Mouse (Mus musculus) intestine, embryonic 15.5 days (tissue): Measurements from ENCODE around the gene Krt35. TPM values are rescaled to one million over a fixed set of nuclear protein-coding genes. Genes with fewer than 3 reads are reported as not detected.

ENCODE experiments used
- ATAC-seq: fragments of 200-750 bp; cut with Nextera tagmentation; 2 replicates; pipeline ENCODE4 v1.8.0; 2017; ENCODE audit warnings: moderate TSS enrichment, moderate library complexity
- H3K27ac ChIP-seq: fragments of 300-500 bp; sonication (generic); 2 replicates; pipeline ENCODE4 v1.5.1; 2015; ENCODE audit warnings: mild to moderate bottlenecking, inconsistent platforms
- H3K27me3 ChIP-seq: fragments of 300-500 bp; sonication (generic); replicated peaks from 2 replicates; pipeline ENCODE4 v1.6.1; 2015; ENCODE audit warnings: inconsistent platforms
- H3K36me3 ChIP-seq: fragments of 300-500 bp; sonication (generic); 2 replicates; pipeline ENCODE4 v1.6.1; 2015; ENCODE audit warnings: inconsistent platforms
- H3K4me1 ChIP-seq: fragments of 300-500 bp; sonication (generic); replicated peaks from 2 replicates; pipeline ENCODE4 v1.6.1; 2015; ENCODE audit warnings: inconsistent platforms
- H3K4me2 ChIP-seq: fragments of 300-500 bp; sonication (generic); replicated peaks from 2 replicates; pipeline ENCODE4 v1.6.1; 2015; ENCODE audit warnings: mild to moderate bottlenecking, inconsistent platforms
- H3K4me3 ChIP-seq: fragments of 300-500 bp; sonication (generic); replicated peaks from 2 replicates; pipeline ENCODE4 v1.5.1; 2015; ENCODE audit warnings: inconsistent platforms
- H3K9ac ChIP-seq: fragments of 300-500 bp; sonication (generic); 2 replicates; pipeline ENCODE4 v1.6.1; 2015; ENCODE audit warnings: inconsistent platforms
- H3K9me3 ChIP-seq: fragments of 300-500 bp; sonication (generic); 2 replicates; pipeline ENCODE4 v1.6.1; 2016; ENCODE audit warnings: inconsistent platforms
- WGBS: fragments of 180-500 bp; shearing (Covaris S2); methylation state at CpG from one replicate; pipeline ENCODE4 v1.1.7; 2015; 5-methylcytosine and 5-hydroxymethylcytosine counted together
- polyA plus RNA-seq: library from polyadenylated mRNA; unstranded; fragments of >200 nt; fragmentation: Nextera tagmentation; extraction: Ambion mirVana; gene quantifications from 2 replicates; pipeline ENCODE4 v1.2.1, GENCODE M21; 2015

Krt35 gene
- polyA plus RNA-seq, 1 experiment from 2014 or later, result not detected

DNA sequence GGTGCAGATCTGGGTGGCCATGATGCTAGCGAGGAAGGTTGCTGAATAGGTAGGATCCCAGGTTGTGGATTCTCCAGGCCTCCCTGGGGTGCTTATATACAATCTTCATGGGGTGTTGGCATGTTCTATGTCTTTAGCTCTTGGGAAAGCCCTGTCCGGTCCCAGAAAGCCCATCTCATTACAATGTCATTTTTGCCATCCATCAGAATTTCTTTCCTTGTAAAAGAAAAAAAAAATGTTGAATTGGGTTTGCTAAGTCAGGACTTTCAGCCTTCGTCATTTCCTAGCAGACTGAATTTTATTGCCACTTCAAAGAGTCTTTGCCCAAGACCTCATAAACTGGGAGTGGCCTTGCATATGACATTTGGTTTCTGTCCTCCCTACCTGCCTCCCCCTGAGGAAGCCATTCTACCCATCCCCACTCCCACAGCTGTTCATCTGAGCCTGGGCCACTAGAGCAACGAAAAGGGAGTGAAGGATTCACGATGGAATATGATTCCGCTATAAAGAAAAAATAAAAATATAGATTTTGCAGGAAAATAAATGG is 9.6 kb upstream of the Krt35 start, which contains the start of gene Krt36:
TSS of gene Krt36 (minus strand) at position 51 of the 547 bp plus-strand sequence.
- Histone ChIP-seq H3K36me3 (no peaks in the 10 kb centered on the region), H3K9ac (no peak within 1 kb of the TSS), H3K4me3 (no peak within 1 kb of the TSS), H3K4me2 (no peak within 1 kb of the TSS), H3K4me1 (peaks cover 11% of the 10 kb centered on the region), H3K27me3 (no peaks in the 10 kb centered on the region), H3K9me3 (no peaks in the 10 kb centered on the region), H3K27ac (no peak within 1 kb of the TSS)
- 69% methylated on average over 6 of the region's 6 CpGs for WGBS
- ATAC-seq, result peak; percentile 53; the same call in 1 of the 2 replicates

DNA sequence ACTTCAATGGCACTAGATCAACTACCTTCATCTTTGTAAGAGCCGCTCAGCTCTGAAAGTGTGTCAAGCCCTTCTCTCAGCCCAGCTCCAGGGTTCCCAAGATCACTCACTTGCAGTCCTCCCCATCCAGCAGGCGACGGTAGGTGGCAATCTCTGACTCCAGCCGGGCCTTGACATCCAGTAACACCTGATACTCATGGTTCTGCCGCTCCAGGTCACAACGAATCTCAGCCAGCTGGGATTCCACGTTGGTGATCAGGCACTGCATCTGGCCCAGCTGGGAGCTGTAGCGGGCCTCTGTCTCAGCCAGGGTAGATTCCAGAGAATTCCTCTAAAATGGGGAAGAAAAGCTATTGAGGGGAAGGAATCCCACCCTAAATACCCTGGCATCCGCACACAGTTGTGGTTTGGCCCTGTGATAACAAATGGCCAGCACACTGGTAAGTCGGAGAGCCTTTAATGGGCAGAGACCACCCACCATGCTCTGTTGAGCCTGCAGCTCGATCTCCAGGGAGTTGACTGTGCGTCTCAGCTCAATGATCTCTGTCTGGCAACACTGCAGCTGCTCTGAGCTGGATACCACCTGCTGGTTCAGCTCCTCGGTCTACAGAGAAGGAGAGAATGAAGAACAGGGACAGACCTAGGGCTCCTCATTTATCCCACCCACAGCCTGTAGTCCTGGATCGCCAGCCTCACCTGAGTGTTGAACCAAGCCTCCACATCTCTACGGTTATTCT is 6.8 kb upstream of the Krt35 start:
- 63% methylated on average over 15 of the region's 15 CpGs for WGBS
- no peak overlapping the region for H3K27ac ChIP-seq
- ATAC-seq, result no peak
- peaks cover 11% of the 10 kb centered on the region for H3K4me1 ChIP-seq
- H3K36me3 ChIP-seq, result no peaks in the 10 kb centered on the region
- no peaks in the 10 kb centered on the region for H3K9me3 ChIP-seq
- H3K4me2 ChIP-seq, result no peak overlapping the region
- H3K27me3 ChIP-seq, result no peaks in the 10 kb centered on the region
- H3K9ac ChIP-seq, result no peak overlapping the region
- H3K4me3 ChIP-seq, result no peak overlapping the region

DNA sequence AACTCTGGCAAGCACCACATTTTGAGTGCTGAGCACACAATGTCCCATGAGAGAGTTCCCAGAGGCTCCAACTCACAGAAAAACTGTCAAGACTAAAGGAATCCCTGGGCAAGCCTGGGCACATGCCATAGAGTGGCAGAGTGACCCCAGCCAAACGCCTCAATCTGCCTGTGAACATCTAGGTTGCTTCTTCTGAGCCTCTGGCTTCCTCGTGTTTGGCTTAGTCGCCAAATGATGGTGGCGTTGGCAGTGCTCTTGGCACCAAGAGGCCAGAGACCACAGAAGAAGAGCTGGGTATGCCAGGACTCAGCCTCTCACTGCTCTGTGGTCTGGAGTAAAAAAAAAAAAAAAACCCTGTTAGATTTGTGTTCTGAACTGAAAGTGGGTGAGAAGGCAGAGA is 4.3 kb upstream of the Krt35 start:
- H3K36me3 ChIP-seq, result no peaks in the 10 kb centered on the region
- no peak for ATAC-seq
- no peaks in the 10 kb centered on the region for H3K9me3 ChIP-seq
- no peak overlapping the region for H3K4me3 ChIP-seq
- no peak overlapping the region for H3K4me2 ChIP-seq
- no peak overlapping the region for H3K27ac ChIP-seq
- H3K9ac ChIP-seq, result no peak overlapping the region
- no peaks in the 10 kb centered on the region for H3K27me3 ChIP-seq
- peaks cover 9% of the 10 kb centered on the region for H3K4me1 ChIP-seq
- 90% methylated on average over 4 of the region's 4 CpGs for whole genome bisulfite sequencing

GRCm38 (mm10) chr11:100097819-100098218 is 1.8 kb upstream of the Krt35 start:
- no peak overlapping the region for H3K4me2 ChIP-seq

DNA sequence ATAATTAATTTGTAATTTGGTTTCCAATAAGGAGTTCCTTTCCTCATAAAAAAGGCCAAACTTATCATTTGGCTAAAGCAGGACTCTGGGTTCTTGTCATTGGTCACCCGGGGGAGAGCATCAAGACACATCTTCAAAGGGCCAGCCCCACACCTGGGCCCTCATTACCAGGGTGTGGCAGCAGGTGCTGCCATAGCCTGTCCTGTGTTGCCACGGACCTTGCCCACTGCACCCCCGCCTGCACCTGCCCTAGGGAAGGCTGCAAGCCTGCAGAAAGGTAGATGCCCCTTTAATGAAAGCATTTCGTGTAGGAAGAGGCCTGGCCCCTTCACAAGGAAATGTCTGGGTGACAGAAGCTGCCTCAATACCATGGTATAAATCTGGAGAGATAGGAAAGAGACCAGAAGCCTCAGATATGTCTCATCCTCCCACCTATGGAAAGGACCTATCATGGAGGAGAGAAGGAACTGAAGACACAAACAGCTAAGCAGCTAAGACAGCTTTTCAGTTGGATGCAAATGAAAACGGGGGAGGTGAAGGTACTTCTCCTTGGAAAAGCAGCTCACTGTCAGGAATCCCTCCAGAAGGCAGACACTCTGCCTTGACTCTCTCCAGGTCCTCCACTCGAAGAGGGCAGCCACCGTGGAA is 7.5 kb downstream of the Krt35 start:
- Histone ChIP-seq H3K4me2 (no peak overlapping the region), H3K4me1 (no peaks in the 10 kb centered on the region; the same call in 1 of the 2 replicates), H3K9me3 (no peaks in the 10 kb centered on the region), H3K9ac (no peak overlapping the region), H3K27ac (no peak overlapping the region), H3K36me3 (no peaks in the 10 kb centered on the region), H3K27me3 (no peaks in the 10 kb centered on the region), H3K4me3 (no peak overlapping the region)
- WGBS, result 55% methylated on average over 7 of the region's 7 CpGs
- ATAC-seq, result peak; percentile 78

More at GRCm38 (mm10) chr11:100097819-100098218, 1.8 kb upstream of the Krt35 start:
- Histone ChIP-seq H3K27me3 (no peaks in the 10 kb centered on the region), H3K9me3 (no peaks in the 10 kb centered on the region), H3K36me3 (no peaks in the 10 kb centered on the region), H3K4me1 (0 out of 2 replicates have a peak, but pooled peaks cover under 1% of the 10 kb centered on the region), H3K9ac (no peak overlapping the region), H3K4me3 (no peak overlapping the region), H3K27ac (no peak overlapping the region)
- no peak for ATAC-seq
- 60% methylated on average over 9 of the region's 9 CpGs for WGBS

DNA sequence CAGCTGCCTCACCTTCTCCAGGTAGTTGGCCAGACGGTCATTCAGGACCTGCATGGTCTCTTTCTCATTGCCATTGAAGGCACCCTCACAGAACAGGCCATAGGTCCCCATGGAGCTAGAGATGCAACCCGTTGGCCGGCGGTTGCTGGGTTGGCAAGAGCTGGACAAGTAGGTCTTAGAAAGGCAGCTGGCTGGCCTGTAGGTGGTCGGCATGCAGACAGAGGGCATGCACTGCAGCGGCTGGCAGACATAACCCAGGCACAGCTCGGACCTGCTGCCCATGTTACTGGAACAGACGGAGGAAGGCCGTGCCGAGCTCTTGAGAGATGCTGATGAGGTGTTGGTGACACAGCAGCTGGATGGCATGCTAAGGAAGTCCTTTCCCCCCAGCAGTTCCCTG is 8.2 kb downstream of the Krt35 start, which contains the start of gene Krt32:
TSS of gene Krt32 (minus strand) at position 366 of the 400 bp plus-strand sequence.
- H3K27me3 ChIP-seq, result no peaks in the 10 kb centered on the region
- 92% methylated on average over 10 of the region's 10 CpGs for WGBS

GRCm38 (mm10) chr11:100073873-100074272 is 22.2 kb downstream of the Krt35 start:
- H3K9me3 ChIP-seq, result no peaks in the 10 kb centered on the region
- no peaks in the 10 kb centered on the region for H3K27me3 ChIP-seq
- 78% methylated on average over 1 of the region's 1 CpGs for WGBS
- no peaks in the 10 kb centered on the region for H3K36me3 ChIP-seq
- no peak overlapping the region for H3K4me3 ChIP-seq
- no peak overlapping the region for H3K4me2 ChIP-seq
- ATAC-seq, result no peak
- no peak overlapping the region for H3K27ac ChIP-seq
- no peak overlapping the region for H3K9ac ChIP-seq
- H3K4me1 ChIP-seq, result no peaks in the 10 kb centered on the region

More for the DNA sequence above, 8.2 kb downstream of the Krt35 start, which contains the start of gene Krt32:
- no peak within 1 kb of the TSS for H3K27ac ChIP-seq
- no peak within 1 kb of the TSS for H3K4me2 ChIP-seq
- H3K4me1 ChIP-seq, result no peaks in the 10 kb centered on the region; the same call in 1 of the 2 replicates
- no peak within 1 kb of the TSS for H3K9ac ChIP-seq
- H3K9me3 ChIP-seq, result no peaks in the 10 kb centered on the region
- H3K4me3 ChIP-seq, result no peak within 1 kb of the TSS
- ATAC-seq, result no peak
- H3K36me3 ChIP-seq, result no peaks in the 10 kb centered on the region

DNA sequence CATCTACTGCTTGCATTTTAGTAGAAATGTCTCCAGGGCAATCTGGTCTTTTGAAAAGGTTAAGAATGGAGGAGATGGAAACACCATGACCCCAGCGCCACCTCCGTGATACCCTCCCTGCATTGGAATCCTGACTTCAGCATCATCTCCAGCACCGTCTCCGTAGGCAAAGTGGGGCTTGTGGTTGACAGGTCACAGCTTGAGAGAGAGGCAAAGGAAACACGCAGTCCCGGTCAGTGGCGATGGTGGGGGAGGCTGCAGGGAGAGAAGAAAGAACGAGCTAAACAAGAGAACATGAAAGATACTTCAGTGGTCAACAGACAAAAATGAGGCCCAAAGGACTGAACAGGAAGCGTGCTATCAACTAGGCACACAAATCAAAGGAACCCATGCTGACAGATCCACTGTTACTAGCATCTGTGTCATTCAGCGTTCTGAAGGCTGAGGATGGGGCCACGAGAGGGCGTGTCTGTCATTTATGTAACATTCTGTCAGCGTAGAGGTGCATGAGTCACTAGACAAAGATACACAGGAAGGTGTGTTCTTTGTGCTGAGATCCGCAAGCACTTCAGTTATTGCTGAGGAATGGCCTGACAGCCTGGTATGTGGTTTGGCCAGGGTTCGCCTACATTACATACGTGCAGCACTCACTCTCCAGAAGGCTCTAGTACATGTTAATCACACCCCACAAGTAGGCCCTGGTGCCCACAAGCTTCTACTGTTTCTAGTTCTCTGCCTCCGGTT is 28.6 kb downstream of the Krt35 start:
- H3K9ac ChIP-seq, result no peak overlapping the region
- peak; percentile 89 for ATAC-seq
- no peak overlapping the region for H3K4me2 ChIP-seq
- H3K27me3 ChIP-seq, result no peaks in the 10 kb centered on the region
- 64% methylated on average over 17 of the region's 17 CpGs for WGBS
- H3K4me3 ChIP-seq, result no peak overlapping the region
- no peaks in the 10 kb centered on the region for H3K9me3 ChIP-seq
- H3K4me1 ChIP-seq, result no peaks in the 10 kb centered on the region
- H3K36me3 ChIP-seq, result no peaks in the 10 kb centered on the region
- H3K27ac ChIP-seq, result no peak overlapping the region

DNA sequence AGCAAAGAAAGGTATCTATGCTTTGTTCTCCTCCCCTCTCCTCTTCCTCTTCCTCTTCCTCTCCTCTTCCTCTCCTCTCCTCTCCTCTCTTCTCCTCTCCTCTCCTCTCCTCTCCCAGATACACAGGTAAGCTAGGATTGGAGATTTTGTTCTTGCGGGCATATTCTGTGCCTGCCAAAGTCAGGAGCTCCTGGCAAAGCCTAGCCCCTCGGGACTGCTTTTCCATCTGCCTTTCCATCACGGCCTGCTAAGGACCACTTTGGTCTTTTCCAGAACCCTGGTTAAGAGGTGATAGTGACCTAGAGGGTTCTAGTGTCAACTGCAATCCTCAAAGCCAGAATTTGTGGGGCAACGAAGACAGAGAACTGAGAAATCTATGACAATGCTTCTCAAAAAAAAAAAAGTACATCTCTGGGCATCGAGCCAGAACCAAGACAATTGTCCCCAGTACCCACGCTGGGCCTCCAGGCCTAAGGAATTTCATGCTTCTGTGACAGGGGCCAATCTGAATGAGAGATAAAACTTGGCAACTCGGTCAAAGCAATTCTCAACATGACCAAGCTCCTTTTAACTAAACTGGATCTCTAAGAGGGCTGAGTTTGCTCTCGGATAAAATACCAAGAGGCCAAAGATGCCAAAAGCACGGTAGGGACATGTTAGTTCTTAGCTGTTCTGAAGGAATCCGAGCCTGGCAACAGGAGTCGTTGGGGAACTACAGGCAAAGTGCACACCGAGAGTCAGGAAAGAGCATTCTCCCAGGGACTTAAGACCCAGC is 29.6 kb downstream of the Krt35 start:
- Histone ChIP-seq H3K27ac (no peak overlapping the region), H3K4me3 (no peak overlapping the region)
- 77% methylated on average over 12 of the region's 12 CpGs for WGBS

DNA sequence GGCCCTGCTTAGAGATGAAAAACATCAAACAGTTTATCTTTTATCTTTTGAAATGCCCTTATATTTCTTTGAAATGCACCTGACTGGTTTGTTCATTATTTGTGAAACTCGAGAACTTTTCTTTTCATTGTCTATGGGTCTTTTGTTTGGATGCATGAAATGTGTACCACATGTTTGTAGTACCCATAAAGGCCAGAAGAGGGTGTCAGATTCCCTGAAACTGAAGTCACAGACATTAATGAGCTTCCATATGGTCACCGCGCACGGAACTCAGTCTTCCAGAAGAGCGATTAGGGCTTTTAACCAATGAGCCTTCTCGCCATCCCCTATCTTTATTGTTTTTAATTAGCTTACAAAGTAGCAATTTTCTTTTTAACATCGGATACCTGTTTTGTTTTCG is 37.2 kb downstream of the Krt35 start:
- Histone ChIP-seq H3K27me3 (no peaks in the 10 kb centered on the region), H3K27ac (no peak overlapping the region), H3K4me2 (no peak overlapping the region), H3K9ac (no peak overlapping the region), H3K36me3 (no peaks in the 10 kb centered on the region), H3K4me3 (no peak overlapping the region), H3K9me3 (no peaks in the 10 kb centered on the region), H3K4me1 (no peaks in the 10 kb centered on the region)
- 79% methylated on average over 8 of the region's 8 CpGs for WGBS
- ATAC-seq, result no peak

More for the DNA sequence above, 29.6 kb downstream of the Krt35 start:
- Histone ChIP-seq H3K4me2 (no peak overlapping the region), H3K9me3 (no peaks in the 10 kb centered on the region), H3K27me3 (no peaks in the 10 kb centered on the region), H3K4me1 (no peaks in the 10 kb centered on the region), H3K9ac (no peak overlapping the region), H3K36me3 (no peaks in the 10 kb centered on the region)
- no peak for ATAC-seq

- ATAC-seq, result no peak
- Histone ChIP-seq H3K27me3 (no peaks in the 10 kb centered on the region), H3K27ac (no peak overlapping the region), H3K36me3 (no peaks in the 10 kb centered on the region), H3K4me2 (no peak overlapping the region), H3K9me3 (no peaks in the 10 kb centered on the region), H3K4me3 (no peak overlapping the region), H3K9ac (no peak overlapping the region), H3K4me1 (no peaks in the 10 kb centered on the region)
- 59% methylated on average over 9 of the region's 9 CpGs for WGBS
These were observed 40.1 kb downstream of the Krt35 start for GRCm38 (mm10) chr11:100055686-100056655.
